Mouse (Mus musculus): ENCODE measurements around the gene Sap18b. TPM values are rescaled to one million over a fixed set of nuclear protein-coding genes. Genes with fewer than 3 reads are reported as not detected.
A peak's percentile ranks its signal among the peaks of the same experiment; 100 is the strongest.
"Not testable (repeated sequence)": the region's sequence is repeated elsewhere in the genome, so short reads cannot be mapped to it uniquely, and the experiment has no call there.

Gene Sap18b
- polyA plus RNA-seq, 1 experiment from 2014 or later = 252 TPM

DNA sequence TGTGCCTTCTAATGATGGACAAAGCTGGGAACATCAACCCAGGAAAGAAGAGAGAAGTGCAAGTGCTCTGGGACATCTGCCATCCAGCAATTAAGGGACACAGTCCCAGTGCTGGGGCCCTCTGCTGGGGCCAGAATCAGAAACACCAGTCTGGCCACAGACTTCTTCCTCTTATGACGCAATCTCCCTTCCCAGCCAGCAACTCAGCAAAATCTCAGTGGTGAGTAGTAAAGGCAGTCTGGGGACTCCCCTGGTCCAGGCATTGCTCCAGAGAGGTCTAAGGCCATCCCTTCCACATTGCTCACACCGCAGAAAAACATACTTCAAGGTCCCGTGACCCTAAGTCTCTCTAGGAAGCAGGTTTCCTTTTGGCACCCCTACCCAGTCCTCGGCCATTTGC, 27.1 kb downstream of the Sap18b start:
- Histone ChIP-seq H3K27me3 (no peaks in the 10 kb centered on the region), H3K4me1 (replicated peaks) (peaks cover 11% of the 10 kb centered on the region), H3K4me3 (replicated peaks) (peak overlapping the region; percentile 77), H3K4me2 (replicated peaks) (peak overlapping the region; percentile 82), H3K9ac (replicated peaks) (peak overlapping the region; percentile 82), H3K9me3 (no peaks in the 10 kb centered on the region), H3K27ac (no peak overlapping the region), H3K36me3 (peaks cover 9% of the 10 kb centered on the region)
- 80% methylated on average over 4 of the region's 4 CpGs for WGBS
- ATAC-seq = no peak

DNA sequence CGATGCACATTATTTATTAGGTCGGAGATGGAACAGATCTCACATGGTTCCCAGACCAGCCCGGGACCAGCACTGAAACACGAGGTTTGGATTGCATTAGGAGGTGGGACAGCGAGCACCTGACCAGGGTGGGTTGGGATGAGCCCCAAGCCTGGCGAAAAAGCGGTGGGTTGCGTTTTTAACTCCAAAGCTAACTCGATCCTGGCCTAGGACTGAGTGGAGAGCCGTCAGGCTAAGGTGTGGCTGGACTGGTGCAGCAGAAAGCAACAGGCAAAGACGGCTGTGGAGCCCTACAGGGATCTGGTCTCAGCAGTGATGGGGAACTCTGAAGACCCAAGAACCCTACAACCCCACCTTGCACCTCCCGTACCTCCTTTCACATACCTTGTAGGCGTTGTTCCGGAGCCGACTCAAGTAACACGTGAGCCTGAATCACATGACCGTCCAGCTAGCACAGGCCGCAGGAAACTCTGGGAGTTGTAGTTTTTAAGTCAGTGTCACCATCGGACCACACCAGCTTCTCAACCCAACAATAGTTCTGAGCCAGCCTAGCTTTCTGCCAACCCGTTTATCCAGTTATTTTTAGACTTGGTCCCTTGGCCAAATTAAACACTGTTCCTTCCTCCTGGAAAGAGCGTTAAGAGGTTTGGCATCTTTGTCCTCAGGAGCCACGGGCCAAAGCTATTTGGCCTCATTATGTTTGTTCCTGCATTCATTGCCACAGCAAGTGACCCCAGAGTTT, 28.1 kb downstream of the Sap18b start, which contains the start of gene Slc38a7:
TSS of gene Slc38a7 (minus strand) at position 438 of the 742 bp plus-strand sequence.
- peak; percentile 97 for ATAC-seq
- H3K27ac ChIP-seq = no peak within 1 kb of the TSS

DNA sequence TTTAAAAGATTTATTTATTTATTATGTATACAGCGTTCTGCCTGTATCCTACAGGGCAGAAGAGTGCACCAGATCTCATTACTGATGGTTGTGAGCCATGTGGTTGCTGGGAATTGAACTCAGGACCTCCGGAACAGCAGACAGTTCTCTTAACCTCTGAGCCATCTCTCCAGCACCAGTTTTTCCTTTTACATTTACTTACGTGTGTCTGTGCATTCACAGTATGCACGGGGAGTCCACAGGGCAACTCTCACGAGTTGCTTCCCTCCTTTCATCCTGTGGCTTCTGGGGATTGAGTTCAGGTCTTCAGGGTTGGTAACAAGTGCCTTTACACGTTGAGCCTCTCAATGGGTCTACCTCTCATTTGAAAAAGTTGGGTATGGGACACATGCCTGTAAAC, 29.0 kb downstream of the Sap18b start:
- H3K4me3 ChIP-seq (replicated peaks) = no peak overlapping the region
- ATAC-seq = no peak
- H3K9ac ChIP-seq (replicated peaks) = no peak overlapping the region
- no peaks in the 10 kb centered on the region for H3K36me3 ChIP-seq
- 88% methylated on average over 6 of the region's 6 CpGs for WGBS
- H3K4me1 ChIP-seq (replicated peaks) = peaks cover 11% of the 10 kb centered on the region
- H3K9me3 ChIP-seq = no peaks in the 10 kb centered on the region
- no peaks in the 10 kb centered on the region for H3K27me3 ChIP-seq
- no peak overlapping the region for H3K4me2 ChIP-seq (replicated peaks)
- H3K27ac ChIP-seq = no peak overlapping the region

More for the DNA sequence above, 28.1 kb downstream of the Sap18b start, which contains the start of gene Slc38a7:
- H3K9me3 ChIP-seq = no peaks in the 10 kb centered on the region
- peaks cover 11% of the 10 kb centered on the region for H3K4me1 ChIP-seq (replicated peaks)
- peak within 1 kb of the TSS; percentile 82 for H3K9ac ChIP-seq (replicated peaks)
- no peaks in the 10 kb centered on the region for H3K27me3 ChIP-seq
- H3K4me3 ChIP-seq (replicated peaks) = peak within 1 kb of the TSS; percentile 77
- peaks cover 4% of the 10 kb centered on the region for H3K36me3 ChIP-seq
- peak within 1 kb of the TSS; percentile 82 for H3K4me2 ChIP-seq (replicated peaks)
- 13% methylated on average over 22 of the region's 22 CpGs for WGBS

DNA sequence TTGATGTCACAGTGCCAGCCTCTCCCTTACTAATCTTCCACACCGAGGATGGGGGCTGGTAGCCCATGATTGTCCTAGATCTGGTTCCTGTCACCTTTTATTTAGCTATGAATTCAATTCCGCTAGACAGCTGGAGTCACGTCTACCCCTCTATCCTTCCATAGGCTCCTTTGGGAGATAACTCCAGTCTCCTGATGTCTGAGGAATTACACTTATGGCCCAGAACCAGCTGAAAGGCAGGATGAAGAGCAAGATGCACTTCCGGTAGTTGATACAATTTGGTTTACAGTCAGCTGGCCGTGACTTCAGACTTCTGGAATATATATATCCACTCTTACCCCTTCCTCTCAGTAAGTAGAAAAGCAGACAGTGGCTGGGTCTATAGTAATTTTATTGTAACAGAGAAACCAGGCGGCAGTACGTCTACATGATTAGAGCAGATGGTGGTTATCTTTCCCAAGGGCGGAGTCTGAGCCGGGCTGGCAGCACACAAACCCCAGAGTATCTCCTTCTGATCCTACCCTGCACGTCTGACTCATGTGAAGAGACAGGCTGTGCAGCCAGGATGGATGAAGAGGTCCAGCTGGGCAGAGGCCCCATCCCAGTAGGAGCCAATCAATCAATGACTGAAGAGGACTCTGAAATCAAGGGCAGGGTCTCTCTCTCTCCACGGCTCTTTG, 38.8 kb downstream of the Sap18b start:
- not testable (repeated sequence) for H3K27me3 ChIP-seq; H3K27ac ChIP-seq; H3K4me2 ChIP-seq (replicated peaks); H3K4me3 ChIP-seq (replicated peaks); H3K4me1 ChIP-seq (replicated peaks); H3K9ac ChIP-seq (replicated peaks); ATAC-seq; H3K9me3 ChIP-seq
- 86% methylated on average over 11 of the region's 11 CpGs for WGBS
- peaks cover 49% of the 10 kb centered on the region for H3K36me3 ChIP-seq

DNA sequence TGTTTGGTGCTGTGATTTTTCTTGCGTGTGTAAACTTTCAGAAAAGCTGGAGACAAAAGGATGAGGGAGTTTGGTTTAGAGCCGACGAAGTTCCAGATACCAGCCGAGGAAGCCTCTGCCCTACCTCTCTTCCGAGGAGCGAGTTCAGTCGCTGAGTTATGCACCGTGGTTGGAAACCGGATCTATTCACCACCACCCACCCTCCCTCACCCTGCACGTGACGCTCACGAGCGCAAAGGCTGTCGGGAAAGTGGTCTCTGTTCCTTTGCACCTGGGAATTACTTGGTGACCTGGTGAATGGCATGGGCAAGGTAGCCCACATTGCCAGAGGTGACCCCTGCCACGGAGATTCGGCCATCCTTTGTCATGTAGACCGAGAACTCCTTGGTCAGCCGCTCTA, 39.7 kb downstream of the Sap18b start:
- H3K4me3 ChIP-seq (replicated peaks); H3K4me1 ChIP-seq (replicated peaks); H3K9me3 ChIP-seq; ATAC-seq; H3K9ac ChIP-seq (replicated peaks); H3K27ac ChIP-seq; H3K27me3 ChIP-seq; H3K4me2 ChIP-seq (replicated peaks): not testable (repeated sequence)
- peaks cover 58% of the 10 kb centered on the region for H3K36me3 ChIP-seq
- 96% methylated on average over 18 of the region's 18 CpGs for WGBS

DNA sequence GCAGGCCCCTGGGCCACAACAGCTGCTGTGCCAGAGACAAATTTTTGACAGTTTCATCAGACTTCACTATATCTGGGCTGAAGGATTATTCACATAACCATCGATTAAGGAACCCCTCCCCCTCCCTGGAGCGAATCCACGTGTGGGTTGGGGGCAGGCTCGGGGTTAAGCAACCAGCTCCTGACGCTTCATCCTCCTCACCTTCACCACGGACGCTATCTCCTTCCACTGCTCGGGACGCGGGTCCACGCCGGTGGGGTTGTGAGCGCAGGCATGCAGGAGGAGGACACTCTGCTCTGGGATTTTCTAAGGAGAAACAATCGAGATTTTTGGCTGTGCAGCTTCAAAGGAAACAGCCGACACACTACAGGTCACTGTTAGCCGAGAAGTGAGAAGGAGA, 46.5 kb downstream of the Sap18b start:
- no peak overlapping the region for H3K27ac ChIP-seq
- H3K4me1 ChIP-seq (replicated peaks) = no peaks in the 10 kb centered on the region
- peaks cover 97% of the 10 kb centered on the region for H3K36me3 ChIP-seq
- H3K27me3 ChIP-seq = no peaks in the 10 kb centered on the region
- no peak for ATAC-seq
- H3K4me3 ChIP-seq (replicated peaks) = no peak overlapping the region
- no peak overlapping the region for H3K9ac ChIP-seq (replicated peaks)
- WGBS = 92% methylated on average over 16 of the region's 16 CpGs
- 0 out of 2 replicates have a peak, but pooled peaks cover 2% of the 10 kb centered on the region for H3K9me3 ChIP-seq
- H3K4me2 ChIP-seq (replicated peaks) = no peak overlapping the region

DNA sequence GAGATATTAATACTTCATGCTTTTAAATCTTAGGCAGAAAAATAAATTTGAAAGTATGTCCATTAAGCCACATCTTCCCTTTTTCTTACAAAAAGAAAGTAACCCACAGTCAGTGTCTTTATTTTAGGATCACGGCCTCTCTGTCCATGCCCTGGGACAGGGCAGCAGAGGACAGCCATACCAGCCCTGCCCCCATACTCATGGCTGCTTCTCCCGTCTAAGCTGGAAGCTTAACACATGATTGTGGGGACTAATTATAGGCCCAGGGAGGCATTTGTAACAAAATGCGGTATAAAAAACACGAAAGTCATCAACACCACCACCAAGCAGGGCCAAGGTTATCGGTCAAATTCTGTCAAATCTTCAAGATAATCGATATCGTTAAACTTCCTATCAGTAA, 50.1 kb downstream of the Sap18b start:
- WGBS = 97% methylated on average over 7 of the region's 7 CpGs
- no peak for ATAC-seq
- Histone ChIP-seq H3K36me3 (peaks cover 71% of the 10 kb centered on the region), H3K9me3 (0 out of 2 replicates have a peak, but pooled peaks cover 2% of the 10 kb centered on the region), H3K27me3 (no peaks in the 10 kb centered on the region), H3K4me3 (replicated peaks) (no peak overlapping the region), H3K4me1 (replicated peaks) (peaks cover 17% of the 10 kb centered on the region), H3K9ac (replicated peaks) (no peak overlapping the region), H3K4me2 (replicated peaks) (no peak overlapping the region), H3K27ac (no peak overlapping the region)

Other genes with a start within 250 kb of the Sap18b start
- gene Prss54, start 249.0 kb upstream of the Sap18b start, polyA plus RNA-seq (2015; fragmentation: Nextera tagmentation; extraction: Ambion mirVana) = not detected in 2 replicates
- gene Gins3, start 191.9 kb upstream of the Sap18b start, polyA plus RNA-seq (2015; fragmentation: Nextera tagmentation; extraction: Ambion mirVana) = 10.6 and 12.9 TPM in 2 replicates
- 159 and 168 TPM in 2 replicates for gene Ndrg4, start 148.4 kb upstream of the Sap18b start, polyA plus RNA-seq (2015; fragmentation: Nextera tagmentation; extraction: Ambion mirVana)
- 22.1 and 23.6 TPM in 2 replicates for gene Setd6, start 109.5 kb upstream of the Sap18b start, polyA plus RNA-seq (2015; fragmentation: Nextera tagmentation; extraction: Ambion mirVana)
- 52.1 and 52.7 TPM in 2 replicates for gene Cnot1, start 17.9 kb upstream of the Sap18b start, polyA plus RNA-seq (2015; fragmentation: Nextera tagmentation; extraction: Ambion mirVana)
- 22.7 and 25.3 TPM in 2 replicates for gene Slc38a7, start 28.2 kb downstream of the Sap18b start, polyA plus RNA-seq (2015; fragmentation: Nextera tagmentation; extraction: Ambion mirVana)
- gene Got2, start 63.2 kb downstream of the Sap18b start, polyA plus RNA-seq (2015; fragmentation: Nextera tagmentation; extraction: Ambion mirVana) = 165 and 176 TPM in 2 replicates